Mouse (Mus musculus) heart, adult 2 months (tissue): ENCODE data around the gene Amd1. TPM values are rescaled to one million over a fixed set of nuclear protein-coding genes. Genes with fewer than 3 reads are reported as not detected.

Experiments
- DNase-seq, 2 experiments: peaks; one replicate each; pipeline ENCODE4 v3.0.0; 2021
- H3K27ac ChIP-seq: fragments of 200-600 bp; 2 replicates; pipeline ENCODE4 v1.8.1; 2022
- H3K27me3 ChIP-seq: fragments of 200-500 bp; 2 replicates; pipeline ENCODE4 v1.6.1; 2012; ENCODE audit warnings: mild to moderate bottlenecking, low read length, inconsistent platforms, mixed read lengths; ENCODE audit not compliant: control insufficient read depth, insufficient read depth
- H3K36me3 ChIP-seq: fragments of 200-500 bp; 2 replicates; pipeline ENCODE4 v1.6.1; 2012; ENCODE audit warnings: low read length, inconsistent platforms; ENCODE audit not compliant: control insufficient read depth, insufficient read depth
- H3K4me1 ChIP-seq: fragments of 200-500 bp; 2 replicates; pipeline ENCODE4 v1.6.1; 2011; ENCODE audit warnings: low read length; ENCODE audit not compliant: control insufficient read depth, insufficient read depth
- H3K4me3 ChIP-seq: fragments of 200-600 bp; 2 replicates; pipeline ENCODE4 v1.8.1; 2022
- H3K79me2 ChIP-seq: fragments of 200-500 bp; replicated peaks from 2 replicates; pipeline ENCODE4 v1.6.1; 2012; ENCODE audit warnings: mild to moderate bottlenecking, inconsistent platforms, low read length, moderate library complexity, mixed read lengths; ENCODE audit not compliant: control insufficient read depth, insufficient read depth
- H3K9ac ChIP-seq: fragments of 200-500 bp; 2 replicates; pipeline ENCODE4 v1.6.1; 2012; ENCODE audit warnings: low read depth, mild to moderate bottlenecking, control low read depth, inconsistent platforms, low read length, mixed read lengths
- CTCF ChIP-seq: fragments of 200-600 bp; IDR thresholded peaks from 2 replicates; pipeline ENCODE4 v1.8.1; 2022; ENCODE audit warnings: antibody characterized with exemption, mild to moderate bottlenecking, moderate library complexity
- EP300 ChIP-seq: fragments of 200-500 bp; IDR thresholded peaks from 2 replicates; pipeline ENCODE4 v1.6.1; 2011; ENCODE audit warnings: low read depth, low read length, control low read depth; ENCODE audit not compliant: insufficient read depth
- POLR2A ChIP-seq: fragments of 200-500 bp; IDR thresholded peaks from 2 replicates; pipeline ENCODE4 v1.6.1; 2011; ENCODE audit warnings: mild to moderate bottlenecking, low read depth, low read length, control low read depth; ENCODE audit not compliant: insufficient read depth
- WGBS: fragments of 180-500 bp; shearing (Covaris S2); methylation state at CpG from one replicate; pipeline ENCODE4 v1.1.7; 2018; 5-methylcytosine and 5-hydroxymethylcytosine counted together
- intact Hi-C: fragments of 180-260 bp; cut with DNase I; formaldehyde crosslinking; loops from one replicate; pipeline ENCODE4 v1.15.1; 2025
- polyA plus RNA-seq: library from polyadenylated mRNA; depleted of rRNA; stranded (reverse); fragments of >200 nt; gene quantifications from 2 replicates; pipeline ENCODE4 v1.2.3, GENCODE M21; 2012
- total RNA-seq, 2 experiments: library from RNA; stranded (reverse); gene quantifications; 2 replicates each; pipeline ENCODE4 v1.2.3; 2021

The Amd1 gene
- total and polyA plus RNA-seq, 3 experiments: 26.1 to 114 (median 98.5) TPM

DNA sequence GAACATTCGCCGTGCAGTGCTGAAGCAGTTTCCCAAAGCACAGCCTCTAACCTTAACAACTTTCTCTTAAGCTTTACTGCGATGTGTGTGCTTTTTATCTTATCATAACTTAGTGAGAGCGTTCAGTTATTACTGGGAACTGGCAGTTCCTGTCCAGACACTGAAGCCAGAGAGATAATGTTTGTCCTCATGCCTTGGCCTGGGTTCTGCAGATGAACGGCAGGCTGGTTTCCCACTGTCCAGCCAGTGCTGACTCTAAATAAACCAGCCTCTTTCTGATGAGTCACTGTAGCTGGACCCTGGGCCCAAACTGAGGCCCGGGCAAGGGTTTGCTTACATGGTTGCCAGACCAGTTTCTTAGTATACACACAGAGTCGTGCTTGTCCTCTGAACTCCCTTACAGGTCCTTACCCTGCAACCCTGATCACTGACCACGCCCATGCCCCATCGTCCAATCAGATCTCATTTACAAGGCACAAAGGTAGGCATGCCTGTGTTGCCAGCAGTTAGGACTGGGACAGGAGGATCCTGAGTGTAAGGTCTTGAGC, 26.1 kb upstream of the Amd1 start:
- Histone ChIP-seq H3K9ac (no peak overlapping the region), H3K36me3 (no peaks in the 10 kb centered on the region), H3K4me1 (peaks cover 7% of the 10 kb centered on the region), H3K4me3 (no peak overlapping the region), H3K27me3 (no peaks in the 10 kb centered on the region), H3K27ac (peak overlapping the region; percentile 88), H3K79me2 (no peaks in the 10 kb centered on the region)
- TF ChIP-seq POLR2A (peak; percentile 58), CTCF (no peak), EP300 (peak; percentile 97)
- 15% methylated on average over 9 of the region's 9 CpGs for WGBS
- DNase-seq: peak; percentile 71 to 87
- intact Hi-C loops: no loop called here

DNA sequence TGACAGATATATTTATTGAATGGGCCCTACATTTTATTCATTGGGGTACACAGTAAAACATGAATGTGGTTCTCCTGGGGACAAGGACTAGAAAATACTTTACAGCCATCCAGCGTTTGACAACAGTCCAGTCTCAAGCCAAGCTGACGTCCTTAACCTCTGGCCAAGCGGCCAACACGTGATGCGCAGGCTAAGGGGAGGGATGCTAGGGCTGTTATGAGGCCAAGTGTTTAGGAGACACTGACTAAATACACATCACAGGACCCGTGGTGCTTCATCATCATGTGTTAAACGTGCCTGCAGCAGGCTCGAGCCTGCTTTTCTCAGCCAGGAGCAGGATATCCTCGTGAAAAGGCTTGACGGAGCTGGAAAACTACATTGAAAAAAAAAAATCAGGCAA, 18.3 kb upstream of the Amd1 start:
- Histone ChIP-seq H3K4me3 (no peak overlapping the region), H3K9ac (no peak overlapping the region), H3K79me2 (no peaks in the 10 kb centered on the region), H3K36me3 (no peaks in the 10 kb centered on the region), H3K4me1 (no peaks in the 10 kb centered on the region), H3K27ac (no peak overlapping the region), H3K27me3 (no peaks in the 10 kb centered on the region)
- peak in 1 of 2 experiments; percentile 42 for DNase-seq
- intact Hi-C loops: no loop called here
- TF ChIP-seq CTCF (no peak), EP300 (no peak), POLR2A (no peak)
- WGBS: 84% methylated on average over 10 of the region's 10 CpGs

DNA sequence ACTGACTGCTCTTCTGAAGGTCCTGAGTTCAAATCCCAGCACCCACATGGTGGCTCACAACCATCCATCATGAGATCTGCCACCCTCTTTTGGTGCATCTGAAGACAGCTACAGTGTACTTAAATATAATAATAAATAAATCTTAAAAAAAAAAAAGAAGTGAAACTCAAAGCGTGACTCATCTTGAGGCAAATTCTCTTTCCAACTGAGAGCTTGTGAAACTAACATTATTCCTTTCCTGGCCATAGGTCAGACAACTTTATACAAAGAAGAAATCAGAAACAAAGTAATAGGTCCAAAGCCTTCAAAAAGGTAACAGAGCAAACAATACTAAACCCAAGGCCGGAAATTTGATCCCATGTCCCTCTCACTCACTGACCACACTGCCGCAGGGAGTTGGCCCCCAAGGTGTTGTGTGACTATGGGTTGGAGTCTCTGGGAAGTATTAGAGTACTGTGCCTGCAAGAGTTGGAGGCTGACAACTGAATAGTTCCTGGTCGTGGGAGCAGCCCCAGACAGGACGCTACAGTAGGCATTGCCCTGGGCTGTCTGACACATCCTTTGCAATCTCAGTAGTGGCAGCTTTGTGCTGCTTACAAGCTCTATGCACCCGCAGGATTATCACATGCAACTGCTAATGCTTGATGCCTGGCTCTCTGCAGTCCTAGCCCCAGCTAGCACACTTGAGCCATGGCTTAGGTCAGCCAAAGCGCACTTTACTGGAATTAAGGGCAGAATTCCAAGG, 15.0 kb upstream of the Amd1 start:
- no peaks in the 10 kb centered on the region for H3K36me3 ChIP-seq
- no peaks in the 10 kb centered on the region for H3K4me1 ChIP-seq
- no peak overlapping the region for H3K4me3 ChIP-seq
- TF ChIP-seq CTCF: no peak
- no peak for TF ChIP-seq POLR2A
- no peak for TF ChIP-seq EP300
- 61% methylated on average over 7 of the region's 7 CpGs for WGBS
- intact Hi-C loops: no loop called here
- DNase-seq: no peak
- H3K9ac ChIP-seq: no peak overlapping the region
- no peak overlapping the region for H3K27ac ChIP-seq
- no peaks in the 10 kb centered on the region for H3K27me3 ChIP-seq
- H3K79me2 ChIP-seq: no peaks in the 10 kb centered on the region

DNA sequence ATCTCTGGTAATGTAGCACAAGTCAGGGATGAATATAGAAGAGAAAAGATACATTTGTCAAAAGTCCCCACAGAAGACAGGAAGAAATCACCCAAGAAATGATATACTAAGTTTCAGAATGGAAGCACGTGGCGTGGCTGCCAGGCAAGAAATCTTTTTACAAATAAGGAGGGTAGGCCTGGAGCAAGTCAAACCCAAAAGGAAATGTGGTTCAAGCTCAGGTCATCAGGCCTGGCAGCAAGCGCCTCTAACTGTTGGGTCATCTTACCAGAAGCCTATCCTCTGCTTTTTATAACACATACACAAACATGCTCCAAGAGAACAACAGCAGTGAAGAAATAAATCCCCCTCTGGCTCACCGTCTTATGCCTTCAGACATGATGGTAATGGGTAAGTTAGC, 10.8 kb upstream of the Amd1 start:
- no peak for TF ChIP-seq CTCF
- TF ChIP-seq POLR2A: no peak
- no peak for TF ChIP-seq EP300
- no peak overlapping the region for H3K27ac ChIP-seq

DNA sequence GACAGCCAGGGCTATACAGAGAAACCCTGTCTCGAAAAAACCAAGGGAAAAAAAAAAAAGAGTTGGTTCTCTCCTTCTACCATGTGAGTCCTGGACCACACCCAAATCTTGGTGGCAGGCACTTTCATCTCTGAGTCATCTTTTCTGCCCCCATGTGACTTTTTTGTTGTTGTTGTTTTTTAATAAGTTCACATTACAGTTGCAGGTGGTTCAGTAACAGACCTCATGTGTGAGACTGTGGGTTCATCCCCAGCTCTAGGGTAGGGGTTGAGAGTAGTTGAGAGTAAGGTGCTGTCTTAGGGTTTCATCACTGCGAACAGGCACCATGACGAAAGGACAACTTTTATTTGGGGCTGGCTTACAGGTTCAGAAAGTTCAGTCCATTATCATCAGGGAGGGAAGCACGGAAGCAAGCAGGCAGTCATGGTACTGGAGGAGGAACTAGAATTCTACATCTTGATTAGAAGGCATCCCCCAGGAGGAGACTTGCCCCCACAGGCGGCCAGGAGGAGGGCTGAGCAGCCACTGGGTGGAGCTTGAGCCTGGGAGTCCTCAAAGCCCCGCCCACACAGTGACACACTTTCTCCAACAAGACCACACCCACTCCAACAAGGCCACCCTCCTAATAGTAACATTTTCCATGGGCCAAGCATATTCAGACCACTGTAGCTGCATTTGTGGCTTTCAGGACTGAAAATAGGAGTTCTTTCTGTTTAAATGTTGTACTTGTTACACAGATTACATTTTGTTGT, 8.1 kb upstream of the Amd1 start:
- intact Hi-C loops: no loop called here
- H3K9ac ChIP-seq: no peak overlapping the region
- no peaks in the 10 kb centered on the region for H3K79me2 ChIP-seq
- DNase-seq: no peak
- no peaks in the 10 kb centered on the region for H3K36me3 ChIP-seq
- H3K4me1 ChIP-seq: no peaks in the 10 kb centered on the region
- 56% methylated on average over 6 of the region's 6 CpGs for WGBS
- TF ChIP-seq CTCF: no peak
- TF ChIP-seq EP300: no peak
- TF ChIP-seq POLR2A: no peak
- no peaks in the 10 kb centered on the region for H3K27me3 ChIP-seq
- no peak overlapping the region for H3K27ac ChIP-seq
- no peak overlapping the region for H3K4me3 ChIP-seq

More for the DNA sequence above, 10.8 kb upstream of the Amd1 start:
- Histone ChIP-seq H3K79me2 (no peaks in the 10 kb centered on the region), H3K4me3 (no peak overlapping the region), H3K36me3 (no peaks in the 10 kb centered on the region), H3K9ac (no peak overlapping the region), H3K27me3 (no peaks in the 10 kb centered on the region), H3K4me1 (no peaks in the 10 kb centered on the region)
- no peak for DNase-seq
- 53% methylated on average over 4 of the region's 4 CpGs for WGBS
- intact Hi-C loops: no loop called here
